Comparison of ENCODE assay signal across 7 mouse cellular contexts in genomic region chr11:40601572-40601909, GRCm38 (mm10).
DNase-seq lines count a peak whose midpoint lies in the region; ATAC-seq and TF ChIP-seq lines count a peak whose summit lies in the region.

No protein-coding gene starts in this region.

- H3K36me3 ChIP-seq in liver, adult 2 months (ENCODE audit: control insufficient read depth, insufficient read depth, low read length): no peaks in the 10 kb centered on the region
- H3K36me3 ChIP-seq in midbrain, embryonic 16.5 days (ENCODE audit: control insufficient read depth, insufficient read depth, low read length): no peaks in the 10 kb centered on the region

- no peak overlapping the region for H3K4me3 ChIP-seq in liver, adult 2 months (ENCODE audit: insufficient read depth, low read depth, low read length)
- H3K4me3 ChIP-seq in midbrain, embryonic 16.5 days (ENCODE audit: low read depth, low read length): no peak overlapping the region

- H3K9ac ChIP-seq in liver, adult 2 months (ENCODE audit: low read depth, low read length): no peak overlapping the region
- H3K9ac ChIP-seq in midbrain, embryonic 16.5 days (ENCODE audit: low read depth, low read length): no peak overlapping the region

- TF ChIP-seq CTCF in liver, adult 2 months (IDR thresholded peaks at IDR 0.05; ENCODE audit: low read depth, low read length): peak; percentile 43

- ATAC-seq in midbrain, embryonic 16.5 days: no peak

- H3K9me3 ChIP-seq in midbrain, embryonic 16.5 days (replicated peaks; ENCODE audit: control insufficient read depth, low read length, poor library complexity, severe bottlenecking): no peaks in the 10 kb centered on the region

- 0% methylated on average over 1 of the region's 1 CpGs for whole genome bisulfite sequencing in liver, adult 2 months
- 0% methylated on average over 1 of the region's 1 CpGs for WGBS in large intestine, adult 2 months
- WGBS in midbrain, embryonic 16.5 days: 0% methylated on average over 1 of the region's 1 CpGs

- TF ChIP-seq POLR2A in liver, adult 2 months (IDR thresholded peaks at IDR 0.05; ENCODE audit: extremely low read depth, insufficient read depth, low read length): no peak

- H3K4me1 ChIP-seq in liver, adult 2 months (ENCODE audit: control insufficient read depth, insufficient read depth, low read length): peaks cover 2% of the 10 kb centered on the region
- H3K4me1 ChIP-seq in midbrain, embryonic 16.5 days (ENCODE audit: control insufficient read depth, insufficient read depth, low read length): peaks cover 18% of the 10 kb centered on the region

- no peaks in the 10 kb centered on the region for H3K27me3 ChIP-seq in liver, adult 2 months (ENCODE audit: control insufficient read depth, insufficient read depth, low read length)
- H3K27me3 ChIP-seq in midbrain, embryonic 16.5 days (ENCODE audit: control insufficient read depth, insufficient read depth, low read depth, low read length): no peaks in the 10 kb centered on the region

- H3K4me2 ChIP-seq in midbrain, embryonic 16.5 days (ENCODE audit: low read length): no peak overlapping the region

- H3K79me2 ChIP-seq in liver, adult 2 months (ENCODE audit: control insufficient read depth, insufficient read depth, low read length): no peaks in the 10 kb centered on the region

- peak; percentile 32 for DNase-seq in liver, adult 2 months (ENCODE audit: extremely low read depth, low read depth, low spot score)
- DNase-seq in liver: no peak
- peak; percentile 4 for DNase-seq in MEL-GATA-1-ER (ENCODE audit: extremely low read depth, low read depth)
- DNase-seq in c-Kit-positive CD71-positive TER-119-positive erythroid progenitor cells, embryonic 14.5 days (ENCODE audit: low spot score): peak; percentile 35
- peak; percentile 19 for DNase-seq in large intestine, adult 2 months (ENCODE audit: low read depth, low spot score)
- DNase-seq in urinary bladder, postnatal 10 days (ENCODE audit: low spot score): no peak

- no peak overlapping the region for H3K27ac ChIP-seq in liver, adult 2 months (replicated peaks; ENCODE audit: insufficient read depth, low read depth, low read length)
- H3K27ac ChIP-seq in midbrain, embryonic 16.5 days (ENCODE audit: low read length): peak overlapping the region; percentile 14

Comparison
In these comparisons a context has a peak if more than half of its experiments do, and no peak if none do; other contexts are left out.
1. DNase-seq: peak in liver, adult 2 months (single experiment), MEL-GATA-1-ER (single experiment), c-Kit-positive CD71-positive TER-119-positive erythroid progenitor cells, embryonic 14.5 days (single experiment) and large intestine, adult 2 months (single experiment); none in liver (single experiment) and urinary bladder, postnatal 10 days (single experiment).